Mouse (Mus musculus) ES-E14 (cell line): ENCODE data around the gene Sec14l1. TPM values are rescaled to one million over a fixed set of nuclear protein-coding genes. Genes with fewer than 3 reads are reported as not detected.

ENCODE experiments used
- DNase-seq: peaks from one replicate; pipeline ENCODE4 v3.0.0-alpha.2; 2013; ENCODE audit warnings: low read depth, low spot score
- H3K27ac ChIP-seq: 2 replicates; pipeline ENCODE4 v1.5.1; 2012; ENCODE audit warnings: low read depth, mild to moderate bottlenecking, low read length, moderate library complexity, mixed read lengths; ENCODE audit not compliant: poor library complexity, insufficient read depth, severe bottlenecking
- H3K36me3 ChIP-seq: 2 replicates; pipeline ENCODE4 v1.6.1; 2012; ENCODE audit warnings: mild to moderate bottlenecking, low read length, moderate library complexity, mixed read lengths; ENCODE audit not compliant: control insufficient read depth, poor library complexity, insufficient read depth, severe bottlenecking
- H3K4me1 ChIP-seq, 2 experiments: fragments of 150-350 bp in 1 of 2; sonication (generic) in 1 of 2; 2 replicates each; pipeline ENCODE4 v1.6.1; 2012; ENCODE audit warnings: low read length in 2 of 2, mild to moderate bottlenecking in 1 of 2, mixed read lengths in 1 of 2; ENCODE audit not compliant: control insufficient read depth in 2 of 2, insufficient read depth in 2 of 2, poor library complexity in 1 of 2
- H3K4me3 ChIP-seq, 2 experiments: fragments of 150-350 bp in 1 of 2; sonication (generic) in 1 of 2; 2 replicates each; pipeline ENCODE4 v1.5.1; 2012; ENCODE audit warnings: low read length in 2 of 2, low read depth in 1 of 2, mild to moderate bottlenecking in 1 of 2, mixed read lengths in 1 of 2; ENCODE audit not compliant: insufficient read depth in 1 of 2, poor library complexity in 1 of 2, severe bottlenecking in 1 of 2
- H3K9ac ChIP-seq: 2 replicates; pipeline ENCODE4 v1.6.1; 2012; ENCODE audit warnings: low read depth, mild to moderate bottlenecking, low read length, mixed read lengths; ENCODE audit not compliant: poor library complexity, insufficient read depth, severe bottlenecking
- H3K9me3 ChIP-seq: fragments of 150-350 bp; sonication (generic); 2 replicates; pipeline ENCODE4 v1.6.1; 2012; ENCODE audit warnings: low read depth, mild to moderate bottlenecking, low read length; ENCODE audit not compliant: control insufficient read depth, insufficient read depth
- CHD2 ChIP-seq: IDR thresholded peaks from 2 replicates; pipeline ENCODE4 v1.6.1; 2014; ENCODE audit warnings: mild to moderate bottlenecking, low read depth, low read length, inconsistent platforms
- HCFC1 ChIP-seq: IDR thresholded peaks from 2 replicates; pipeline ENCODE4 v1.6.1; 2012; ENCODE audit warnings: low read length, inconsistent platforms, borderline replicate concordance; ENCODE audit not compliant: insufficient read depth
- MAFK ChIP-seq: IDR thresholded peaks from 2 replicates; pipeline ENCODE4 v1.6.1; 2014; ENCODE audit warnings: mild to moderate bottlenecking, low read depth, low read length, inconsistent platforms; ENCODE audit not compliant: insufficient read depth
- ZC3H11A ChIP-seq: IDR thresholded peaks from 2 replicates; pipeline ENCODE4 v1.6.1; 2012; ENCODE audit warnings: low read depth, mild to moderate bottlenecking, inconsistent platforms, low read length, borderline replicate concordance
- ZNF384 ChIP-seq: IDR thresholded peaks from 2 replicates; pipeline ENCODE4 v1.6.1; 2012; ENCODE audit warnings: low read depth, low read length, inconsistent platforms
- in situ Hi-C, 2 experiments: fragments of 600-800 bp; cut with MboI; formaldehyde crosslinking; loops; one replicate each; pipeline ENCODE4 v1.15.1; 2025; ENCODE audit warnings: low sequenced_read_pairs in 2 of 2, inconsistent platforms in 1 of 2; ENCODE audit not compliant: unreplicated experiment in 2 of 2
- total RNA-seq: library from RNA; depleted of rRNA; stranded (reverse); fragments of 300-350 nt; gene quantifications from 2 replicates; pipeline ENCODE4 v1.2.3, GENCODE M21; 2012

Sec14l1 gene
- total RNA-seq, 1 experiment: 36.7 TPM

- H3K36me3 ChIP-seq: peaks cover 48% of the 10 kb centered on the region
- no peak overlapping the region for H3K4me3 ChIP-seq
- H3K27ac ChIP-seq: no peak overlapping the region
- DNase-seq: no peak
- H3K9me3 ChIP-seq: no peaks in the 10 kb centered on the region
- in situ Hi-C loops: no loop called here
- H3K4me1 ChIP-seq: peaks cover 0 to 20% of the 10 kb centered on the region in 2 experiments; a peak in 2 of 4 replicates
- H3K9ac ChIP-seq: no peak overlapping the region
- no peak for TF ChIP-seq HCFC1
- no peak for TF ChIP-seq MAFK
- TF ChIP-seq ZNF384: no peak
- TF ChIP-seq ZC3H11A: no peak
- no peak for TF ChIP-seq CHD2
Observed at GRCm38 (mm10) chr11:117148893-117149685, 34.1 kb downstream of the Sec14l1 start.

- no peak for TF ChIP-seq ZNF384
- no peak for TF ChIP-seq CHD2
- TF ChIP-seq HCFC1: no peak
- TF ChIP-seq ZC3H11A: no peak
- no peak for TF ChIP-seq MAFK
- Histone ChIP-seq H3K4me3 (no peak overlapping the region), H3K9me3 (no peaks in the 10 kb centered on the region), H3K9ac (no peak overlapping the region), H3K27ac (no peak overlapping the region), H3K4me1 (peaks cover 0 to 21% of the 10 kb centered on the region in 2 experiments; a peak in 2 of 4 replicates), H3K36me3 (peaks cover 52% of the 10 kb centered on the region)
- in situ Hi-C loops: no loop called here
- no peak for DNase-seq
Observed at GRCm38 (mm10) chr11:117150467-117150966, 35.5 kb downstream of the Sec14l1 start.

- no peak for DNase-seq
- no peak overlapping the region for H3K27ac ChIP-seq
- H3K9me3 ChIP-seq: no peaks in the 10 kb centered on the region
- peaks cover 57% of the 10 kb centered on the region for H3K36me3 ChIP-seq
- H3K9ac ChIP-seq: no peak overlapping the region
- in situ Hi-C loops: no loop called here
- H3K4me3 ChIP-seq: no peak overlapping the region
- TF ChIP-seq ZC3H11A (no peak), CHD2 (no peak), HCFC1 (no peak), ZNF384 (no peak), MAFK (no peak)
- peaks cover 0 to 22% of the 10 kb centered on the region in 2 experiments; a peak in 2 of 4 replicates for H3K4me1 ChIP-seq
Observed at GRCm38 (mm10) chr11:117151461-117151860, 36.5 kb downstream of the Sec14l1 start.

GRCm38 (mm10) chr11:117152541-117152940 is 37.6 kb downstream of the Sec14l1 start:
- Histone ChIP-seq H3K4me1 (peaks cover 0 to 18% of the 10 kb centered on the region in 2 experiments; a peak in 2 of 4 replicates), H3K36me3 (peaks cover 57% of the 10 kb centered on the region), H3K9ac (no peak overlapping the region), H3K4me3 (no peak overlapping the region), H3K9me3 (no peaks in the 10 kb centered on the region), H3K27ac (no peak overlapping the region)
- in situ Hi-C loops: no loop called here
- no peak for TF ChIP-seq CHD2
- no peak for TF ChIP-seq MAFK
- no peak for TF ChIP-seq ZNF384
- TF ChIP-seq ZC3H11A: no peak
- TF ChIP-seq HCFC1: no peak
- DNase-seq: no peak
